Mouse (Mus musculus) NIH3T3 (cell line): ENCODE results near the gene Ppib.

Source experiments
- DNase-seq: peaks from one replicate; pipeline ENCODE4 v3.0.0-alpha.2; 2012; ENCODE audit warnings: low read depth

Gene Ppib

DNA sequence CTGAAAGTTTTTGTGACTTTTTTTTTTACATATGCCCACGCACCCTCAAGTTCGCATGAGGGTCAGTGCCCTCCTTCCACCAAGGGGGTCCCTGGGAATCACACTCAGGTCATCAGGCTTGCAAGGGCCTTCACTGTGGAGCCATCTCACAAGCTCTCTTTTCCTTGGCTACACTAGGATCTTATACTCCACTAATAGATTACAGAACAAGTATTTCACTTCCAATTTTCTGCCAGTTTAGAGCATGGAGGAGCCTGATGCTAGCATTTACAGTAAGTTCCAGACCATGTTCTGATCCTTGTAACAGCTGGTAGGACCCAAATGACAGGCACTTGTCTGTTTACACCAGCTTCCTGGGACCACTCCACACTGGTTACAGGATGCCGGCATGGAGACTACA lies 18.1 kb downstream of the Ppib start:
- DNase-seq = no peak

DNA sequence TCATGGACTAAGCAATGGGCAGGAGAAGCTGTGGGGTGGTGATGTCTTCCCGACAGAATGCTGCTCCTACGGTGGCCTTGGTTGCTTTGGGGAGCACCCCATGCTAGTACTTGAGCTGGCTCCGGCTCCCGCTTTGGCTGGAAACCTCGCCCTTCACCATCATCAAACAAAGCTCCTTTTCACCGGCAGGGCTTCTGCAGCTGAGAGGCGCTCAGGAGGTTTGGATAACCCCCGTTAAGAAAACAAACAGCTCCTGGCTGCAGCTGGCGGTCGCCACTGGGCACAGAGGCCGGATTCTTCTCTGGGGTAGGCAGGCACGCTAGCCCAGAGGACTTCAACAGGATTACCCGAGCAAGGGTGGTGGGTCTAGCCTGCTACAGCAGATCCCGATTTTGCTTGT lies 18.5 kb downstream of the Ppib start:
- peak; percentile 5 for DNase-seq

DNA sequence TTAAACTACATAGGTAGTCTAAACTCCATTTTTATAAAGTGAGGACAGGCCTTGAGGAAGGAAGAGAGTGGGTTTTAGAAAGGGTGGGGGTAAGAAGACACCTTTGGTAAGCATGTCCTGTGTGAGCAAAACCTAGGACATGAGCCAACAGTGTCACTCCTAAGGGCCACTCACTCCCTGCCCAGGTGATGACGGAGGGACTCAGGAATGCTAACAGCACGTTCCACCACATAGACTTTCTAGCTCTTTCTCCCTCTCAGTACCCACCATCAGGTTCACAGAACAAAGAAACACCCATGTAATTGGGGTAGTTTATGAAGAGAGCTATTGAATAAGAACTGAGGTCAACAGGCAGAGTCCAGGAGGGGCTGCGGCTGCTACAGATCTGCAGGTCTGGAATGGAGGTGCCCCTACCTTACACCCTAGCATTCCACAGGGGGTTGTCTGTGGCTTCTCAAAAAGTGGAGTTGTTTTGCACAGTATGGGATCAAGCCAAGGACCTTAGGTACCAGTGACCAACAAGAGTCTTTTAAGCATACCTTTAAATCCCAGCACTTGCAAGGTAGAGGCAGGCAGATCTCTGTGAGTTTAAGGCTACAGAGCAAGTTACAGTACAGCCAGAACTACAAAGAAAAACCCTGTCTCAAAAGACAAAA lies 20.9 kb downstream of the Ppib start:
- no peak for DNase-seq

DNA sequence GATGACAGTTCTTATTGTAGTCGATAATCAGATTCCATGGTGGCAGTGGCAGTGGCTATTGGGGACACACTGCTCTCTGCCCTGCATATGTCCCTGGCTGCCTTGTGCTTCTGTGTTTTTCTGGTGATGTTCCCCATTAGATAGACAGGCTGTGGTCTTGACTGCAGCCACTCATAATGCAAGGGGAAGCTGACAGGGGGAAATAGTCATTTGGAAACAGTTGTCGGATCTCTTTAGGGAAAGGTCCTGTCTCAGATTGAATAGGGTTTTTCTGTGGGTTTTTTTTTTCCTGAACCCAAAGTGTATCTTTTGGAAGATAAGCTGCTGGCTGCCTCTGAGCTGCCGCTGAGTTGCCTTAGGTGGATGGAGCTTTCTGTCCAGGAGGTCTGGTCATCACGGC lies 22.0 kb downstream of the Ppib start:
- no peak for DNase-seq

DNA sequence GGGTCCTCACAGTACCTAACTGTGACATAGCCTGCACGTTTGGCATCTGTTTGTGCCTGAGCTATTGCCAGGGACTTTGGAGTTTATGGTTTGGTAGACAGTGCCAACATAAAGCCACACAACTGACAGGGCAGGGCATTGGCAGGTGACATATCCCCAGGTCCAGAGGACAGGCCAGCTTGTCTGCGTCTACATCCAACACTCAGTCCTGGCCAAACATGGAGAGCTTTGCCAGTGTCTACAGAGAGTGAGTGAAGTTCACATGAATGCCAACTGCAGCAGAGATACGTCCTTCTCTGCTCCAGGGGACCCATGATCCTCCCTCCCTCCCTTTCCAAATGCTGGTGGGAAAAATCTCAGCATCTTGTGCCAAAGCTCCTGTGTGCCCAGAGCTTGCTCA lies 24.1 kb downstream of the Ppib start:
- DNase-seq = no peak

DNA sequence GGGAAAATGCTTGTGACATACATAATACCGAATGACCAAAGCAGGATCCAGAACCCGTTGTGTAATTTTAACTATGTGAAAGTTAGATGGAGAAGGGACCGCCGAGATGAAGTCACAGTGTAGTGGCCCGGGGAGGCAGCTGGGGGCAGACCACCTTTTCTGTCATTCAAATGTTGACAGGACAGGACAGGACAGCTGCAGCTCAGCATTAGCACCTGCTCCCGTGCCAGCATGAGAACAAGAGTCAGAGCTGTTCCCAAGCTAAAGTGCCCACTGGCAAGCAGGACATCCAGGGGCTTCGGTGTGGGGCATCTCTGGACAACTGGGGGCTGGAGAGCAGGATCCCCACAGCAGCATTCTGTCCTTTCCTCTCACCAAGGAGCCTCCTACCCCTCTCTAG lies 27.0 kb downstream of the Ppib start:
- DNase-seq = no peak

DNA sequence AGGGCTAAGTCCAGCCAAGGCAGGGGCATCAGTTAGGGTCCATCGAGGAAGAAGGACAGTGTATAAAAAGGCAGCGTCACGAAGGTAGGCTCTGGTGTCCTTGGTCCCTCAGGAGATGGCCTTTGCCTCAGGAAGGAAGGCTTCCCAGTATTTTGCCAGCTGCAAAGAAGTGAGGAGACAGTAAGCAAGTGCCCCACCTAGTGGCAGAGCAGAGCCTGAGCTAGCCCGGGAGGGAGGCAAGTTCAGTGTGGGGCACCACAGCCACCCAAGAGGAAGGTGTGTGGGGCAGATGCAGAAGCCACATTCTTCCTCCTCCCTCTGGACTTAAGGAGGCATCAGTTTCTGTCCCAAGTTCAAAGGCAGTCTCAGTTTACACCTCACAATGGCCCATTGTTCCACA lies 28.4 kb downstream of the Ppib start:
- peak; percentile 74 for DNase-seq

DNA sequence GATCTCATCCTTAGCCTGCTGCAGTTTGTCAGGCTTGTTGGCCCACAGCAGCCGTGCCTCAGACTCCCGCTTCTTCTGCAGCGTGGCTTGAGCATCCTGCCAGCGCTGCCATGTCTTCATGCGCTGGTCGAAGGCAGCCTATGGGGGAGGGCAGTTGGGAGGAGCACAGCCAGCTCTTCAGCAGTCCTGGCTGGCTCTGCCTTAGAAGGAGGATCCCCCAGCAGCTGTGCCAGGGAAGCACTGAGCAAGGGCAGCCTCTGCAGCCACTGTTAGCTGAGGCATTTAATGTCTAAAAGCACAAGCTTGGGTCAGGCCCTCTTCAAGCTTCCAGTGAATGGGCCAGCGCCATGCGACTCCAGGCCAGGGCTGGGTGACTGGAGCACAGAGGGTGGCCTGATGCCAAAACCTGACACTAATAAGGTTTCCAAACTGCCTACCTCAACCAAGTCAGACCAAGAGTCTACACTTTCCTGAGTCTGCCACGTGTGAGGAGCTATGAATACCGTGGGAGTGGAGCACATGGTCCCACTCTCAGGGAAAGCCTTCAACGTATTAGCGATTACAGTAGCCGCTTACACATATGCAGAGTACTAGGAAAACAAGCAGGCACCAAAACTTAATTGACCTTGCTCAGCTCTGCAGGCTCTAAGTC lies 30.7 kb downstream of the Ppib start:
- no peak for DNase-seq

DNA sequence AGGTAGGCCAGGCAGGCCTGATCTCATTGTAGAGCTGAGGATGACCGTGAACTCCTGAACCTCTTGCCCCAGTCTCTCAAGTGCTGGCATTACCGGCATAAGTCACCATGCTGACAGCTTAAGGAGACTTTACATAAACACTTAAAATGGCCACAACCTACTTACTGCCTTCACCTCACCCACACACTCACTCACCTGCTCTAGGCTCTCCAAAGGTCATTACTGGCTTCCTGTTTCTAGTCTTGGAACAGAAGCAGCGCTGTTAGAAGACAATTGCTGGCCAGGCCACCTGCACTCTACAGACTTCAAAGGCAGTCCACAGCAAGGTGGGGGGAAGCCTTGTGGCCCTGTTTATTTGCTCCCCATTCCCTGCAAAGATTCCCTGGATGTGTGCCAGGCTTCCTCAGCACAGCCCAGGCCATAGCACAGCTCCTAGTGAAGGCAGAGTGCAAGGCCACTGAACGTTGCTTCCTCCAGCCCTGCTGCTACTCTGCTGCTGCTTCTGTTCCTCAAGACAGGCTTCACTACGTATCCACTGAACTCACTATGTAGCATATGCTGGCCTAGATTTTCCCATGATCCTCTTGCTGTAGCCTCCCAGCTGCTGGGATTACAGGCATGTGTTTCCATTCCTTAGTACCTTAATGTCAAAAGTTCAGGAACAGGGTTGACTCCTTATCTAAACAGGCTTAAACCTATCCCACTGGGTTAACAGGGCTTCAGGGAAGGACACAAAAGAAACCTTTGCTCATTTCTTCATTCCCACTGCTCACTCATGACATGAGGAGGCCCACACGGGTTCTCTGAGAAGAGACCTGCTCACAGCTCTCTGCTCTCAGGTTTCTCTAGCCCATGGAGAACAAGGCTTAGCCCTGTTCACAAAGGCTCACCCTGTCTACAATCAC lies 31.6 kb downstream of the Ppib start:
- no peak for DNase-seq

DNA sequence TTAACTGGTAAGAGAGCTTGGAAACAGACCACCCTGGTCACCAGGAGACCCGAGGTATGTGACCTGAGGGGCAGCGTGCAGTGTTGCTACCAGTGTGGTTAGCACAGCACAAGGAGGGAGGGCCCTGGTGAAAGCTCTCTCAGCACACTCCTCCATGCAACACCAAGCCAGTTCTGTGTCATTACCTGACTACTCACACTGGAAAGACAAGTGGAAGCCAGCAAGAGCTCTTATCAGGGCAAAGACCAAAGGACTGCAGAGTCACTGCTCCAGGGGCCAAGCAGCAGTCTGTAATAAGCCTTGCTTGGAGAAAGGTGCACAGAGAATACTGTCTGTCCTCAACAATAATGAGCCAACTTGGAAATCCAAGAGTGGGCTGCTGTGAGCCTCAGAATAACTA lies 32.6 kb downstream of the Ppib start:
- DNase-seq = no peak

DNA sequence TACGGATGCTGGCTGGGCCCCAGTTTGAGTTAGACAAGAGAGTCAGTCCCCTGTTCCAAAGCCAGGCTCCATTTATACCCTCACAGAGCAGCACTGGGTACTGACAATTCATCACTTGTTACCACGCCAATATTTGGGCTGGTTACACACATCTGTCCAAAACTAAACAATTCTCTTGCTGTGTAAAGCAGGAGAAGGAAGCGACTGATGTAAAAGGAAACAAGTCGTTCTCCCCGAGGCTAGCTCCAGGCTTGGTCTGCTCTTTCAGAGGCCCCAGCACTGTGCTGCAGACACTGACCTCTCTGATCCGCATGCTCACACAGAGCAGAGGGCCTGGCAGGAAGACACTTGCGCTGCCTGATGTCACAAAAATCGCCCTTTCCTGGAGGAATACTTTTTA lies 41.6 kb downstream of the Ppib start:
- no peak for DNase-seq

DNA sequence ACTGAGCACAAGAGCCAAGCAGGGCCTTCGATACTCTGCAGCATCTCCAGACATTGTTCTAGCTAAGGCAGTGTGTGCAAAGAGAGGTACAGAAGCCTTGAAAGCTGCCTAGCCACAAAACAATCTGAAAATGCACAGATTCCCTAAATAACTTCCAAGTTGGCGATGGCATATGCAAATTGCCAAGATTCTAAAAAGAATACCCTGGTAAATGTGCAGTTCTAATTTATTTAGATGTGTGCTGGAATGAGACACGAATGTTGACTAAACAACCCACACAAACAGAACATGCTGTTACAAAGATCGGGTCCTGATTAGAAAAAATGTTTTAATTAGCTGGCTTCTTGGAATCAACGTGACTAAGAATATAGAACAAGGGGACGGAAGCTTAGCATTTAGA lies 42.6 kb downstream of the Ppib start:
- DNase-seq = no peak

DNA sequence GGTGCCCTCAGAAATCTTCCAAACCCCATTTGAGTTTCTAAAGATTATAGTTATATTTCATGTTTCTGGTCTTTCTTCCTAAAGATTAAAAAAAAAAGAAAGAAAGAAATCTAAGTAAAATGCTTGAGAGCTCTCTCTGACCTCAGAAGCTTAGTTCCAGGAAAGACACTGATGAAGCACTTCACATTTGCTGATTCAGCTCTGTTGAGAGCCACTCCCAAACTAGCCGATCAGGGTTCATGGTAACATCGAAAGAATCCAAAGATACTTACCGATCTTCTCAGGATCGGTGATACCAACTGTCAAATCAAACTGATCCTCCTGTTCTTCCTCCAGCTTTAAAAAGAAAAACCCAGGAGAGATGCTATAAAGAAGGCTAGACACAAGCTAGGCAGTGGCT lies 44.6 kb downstream of the Ppib start:
- no peak for DNase-seq

DNA sequence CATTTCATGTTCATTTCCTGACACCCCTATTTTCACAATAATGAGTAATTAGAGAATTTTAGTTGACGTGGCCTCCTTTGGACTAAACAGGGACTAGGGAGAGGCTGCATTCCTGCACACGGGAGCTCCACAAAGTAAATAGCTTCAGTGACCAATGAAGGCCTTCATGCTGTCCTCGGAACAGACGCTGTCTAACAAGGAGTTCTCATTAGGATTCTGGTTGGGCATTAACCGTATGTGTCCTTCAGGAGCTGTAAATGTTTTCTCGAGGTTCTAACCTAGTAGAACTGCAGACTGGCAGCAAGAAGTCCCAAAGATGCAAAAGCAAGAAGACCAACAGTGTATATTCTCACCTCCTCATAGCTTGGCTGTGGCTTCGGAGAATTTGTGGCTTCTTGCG lies 45.1 kb downstream of the Ppib start:
- DNase-seq = no peak

DNA sequence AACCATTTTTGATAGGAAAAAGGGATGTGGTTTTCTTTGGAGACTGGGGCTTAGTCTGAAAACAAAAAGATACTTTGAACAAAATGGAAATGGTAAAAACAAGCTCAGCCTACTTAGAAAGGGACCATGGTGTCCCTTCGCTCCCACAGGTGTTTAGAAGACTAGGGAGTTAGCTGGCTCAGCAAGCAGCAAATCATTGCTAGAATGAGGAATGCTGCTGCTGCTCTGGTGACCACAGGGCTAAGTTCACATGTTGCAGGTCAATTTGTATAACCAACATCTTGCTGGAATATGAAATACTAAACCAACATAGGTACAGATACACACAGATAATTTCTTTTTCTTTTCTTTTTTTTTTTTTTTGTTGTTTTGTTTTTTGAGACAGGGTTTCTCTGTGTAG lies 49.6 kb downstream of the Ppib start:
- no peak for DNase-seq

DNA sequence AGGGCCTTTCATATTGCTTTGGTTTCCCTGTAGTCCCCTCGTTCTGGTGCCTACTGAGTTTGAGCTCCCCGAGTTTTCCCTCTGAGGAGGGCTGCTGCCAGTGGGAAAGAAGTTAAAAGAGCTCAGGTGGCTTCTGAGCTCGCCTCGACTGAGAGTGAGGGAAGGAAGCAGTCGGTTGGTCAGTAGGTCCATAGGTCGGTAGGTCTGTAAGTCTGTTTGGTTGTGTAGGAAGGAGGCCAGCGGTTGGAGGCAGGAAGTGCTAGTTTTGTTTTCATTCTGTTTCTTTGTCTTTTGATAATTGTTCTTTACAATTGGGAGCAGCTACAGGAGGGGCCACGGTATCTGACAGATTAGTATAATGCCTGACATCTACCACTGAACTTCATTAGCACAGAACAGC lies 50.1 kb downstream of the Ppib start:
- no peak for DNase-seq

DNA sequence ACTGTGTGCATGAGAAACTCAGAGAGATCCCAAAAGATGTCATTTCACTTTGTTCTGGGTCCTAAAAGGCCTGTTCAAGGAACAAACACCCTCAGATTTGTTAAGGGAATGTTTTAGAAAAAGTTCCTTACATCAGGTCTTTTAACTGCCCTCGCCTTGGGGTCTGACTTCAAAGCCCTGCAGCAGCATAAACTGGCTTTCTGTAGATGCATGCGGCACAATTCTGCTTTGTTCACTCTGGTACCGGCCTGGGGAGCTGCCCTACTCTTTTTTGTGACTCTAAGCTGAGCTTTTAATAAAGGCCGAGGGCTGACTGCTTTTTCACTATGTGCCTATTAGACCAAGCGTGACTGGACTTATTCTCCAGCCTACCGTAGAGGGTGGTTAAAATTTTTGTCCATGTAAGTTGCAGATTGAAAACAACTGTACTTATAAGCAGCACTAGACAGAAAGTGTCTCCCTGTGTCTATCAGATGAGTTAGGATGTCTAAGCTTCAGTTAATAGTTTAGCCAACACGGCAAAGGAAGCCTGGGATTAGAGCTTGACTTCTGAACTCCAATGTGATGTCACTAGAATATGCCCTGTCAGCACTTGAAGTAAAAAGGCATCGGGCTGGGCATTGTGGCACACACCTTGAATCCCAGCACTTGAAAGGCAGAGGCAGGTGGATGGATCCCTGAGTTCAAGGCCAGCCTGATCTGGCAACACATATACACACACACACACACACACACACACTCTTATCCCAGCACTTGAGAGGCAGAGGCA lies 50.8 kb downstream of the Ppib start:
- DNase-seq = no peak

DNA sequence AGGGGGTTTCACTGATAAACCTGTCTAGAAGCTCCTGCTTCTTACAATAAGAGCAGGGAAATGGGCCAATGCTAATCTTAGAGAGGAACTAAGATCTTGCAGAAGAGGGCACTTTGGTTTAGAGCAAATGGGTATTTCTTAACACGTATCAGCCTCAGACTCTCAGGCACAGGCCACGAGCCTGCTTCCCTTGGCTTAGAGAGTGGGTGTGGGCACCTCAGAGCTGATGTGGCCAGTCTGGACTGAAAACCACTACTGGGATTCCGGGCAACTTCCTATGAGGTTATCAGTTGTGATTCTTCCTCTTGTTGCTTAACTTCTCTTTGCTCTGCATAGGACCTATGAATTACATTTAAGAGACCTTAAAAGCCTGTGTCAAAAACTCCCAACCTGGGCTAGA lies 54.3 kb downstream of the Ppib start:
- DNase-seq = no peak
